Mouse (Mus musculus): Measurements from ENCODE around the gene Kif3c.

GRCm38 (mm10) chr12:3385940-3386339 is 21.0 kb downstream of the Kif3c start:
- TF ChIP-seq EP300 (IDR thresholded peaks at IDR 0.05; ENCODE audit: insufficient read depth, low read depth, low read length) = no peak
- TF ChIP-seq CTCF (IDR thresholded peaks at IDR 0.05) = no peak
- no peak for TF ChIP-seq POLR2A (IDR thresholded peaks at IDR 0.05; ENCODE audit: insufficient read depth, low read depth, low read length)

Data from heart, adult 2 months (tissue).